In the genomic region with DNA sequence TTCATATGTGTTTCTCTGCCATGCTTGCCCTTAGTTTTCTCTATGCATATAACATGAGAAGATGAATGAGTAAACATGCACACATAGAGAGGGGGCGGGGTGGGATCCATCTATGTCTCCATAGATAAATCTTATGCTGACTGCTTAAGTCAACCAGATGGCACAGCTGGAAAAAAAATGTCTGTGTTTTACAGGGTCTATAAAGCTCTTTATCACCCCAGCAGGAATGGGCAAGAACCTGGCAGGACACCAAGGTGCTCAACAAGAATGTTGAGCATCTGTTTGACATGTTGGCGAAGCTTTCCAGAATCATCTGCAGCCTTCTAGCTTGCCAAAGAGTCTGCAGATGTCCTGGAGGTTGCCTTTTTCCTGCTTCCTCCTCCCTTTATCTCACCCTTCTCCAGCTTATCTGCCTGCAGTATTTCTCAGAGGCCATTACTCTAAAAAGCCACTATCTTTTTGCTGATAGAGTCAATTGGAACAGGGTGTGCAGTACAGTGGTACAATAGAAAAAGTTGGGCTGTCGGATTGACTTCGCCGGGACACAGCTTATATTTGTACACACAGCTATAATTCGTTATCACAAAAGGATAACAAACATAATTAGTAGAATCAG, we compare ENCODE assay signal across 17 mouse cellular contexts.
A peak's percentile ranks its signal among the peaks of the same experiment; 100 is the strongest.
DNase-seq lines count a peak whose midpoint lies in the region; ATAC-seq lines count a peak whose summit lies in the region.
"Had no signal": no experiment of that assay in that cellular context is flagged by ENCODE, and none has a peak within 500 bp of the region (broad histone marks: within the 10 kb centered on the region; RNA-seq: fewer than 3 reads in every experiment).

No protein-coding gene starts in this region.

- H3K4me2 ChIP-seq in embryonic facial prominence, embryonic 14.5 days (ENCODE audit: low read depth, low read length), result no peak overlapping the region
- H3K4me2 ChIP-seq in heart, embryonic 12.5 days, result no peak overlapping the region
- H3K4me2 ChIP-seq in heart, embryonic 11.5 days, result no peak overlapping the region; the same call in 1 of the 2 replicates
- no peak overlapping the region for H3K4me2 ChIP-seq in hindbrain, embryonic 16.5 days (ENCODE audit: low read length)
- H3K4me2 ChIP-seq: heart, embryonic 13.5 days; limb, embryonic 12.5 days; liver, embryonic 13.5 days; midbrain, embryonic 13.5 days had no signal

- H3K9ac ChIP-seq in embryonic facial prominence, embryonic 14.5 days (ENCODE audit: low read depth, low read length), result no peak overlapping the region
- H3K9ac ChIP-seq in heart, embryonic 12.5 days, result no peak overlapping the region
- H3K9ac ChIP-seq in heart, embryonic 11.5 days (ENCODE audit: low read depth, low read length), result no peak overlapping the region
- no peak overlapping the region for H3K9ac ChIP-seq in hindbrain, embryonic 16.5 days (ENCODE audit: low read depth, low read length)
- H3K9ac ChIP-seq: heart, embryonic 13.5 days; limb, embryonic 12.5 days; liver, embryonic 13.5 days; midbrain, embryonic 13.5 days had no signal

- no peak overlapping the region for H3K27ac ChIP-seq in embryonic facial prominence, embryonic 14.5 days (replicated peaks; ENCODE audit: low read depth, low read length)
- H3K27ac ChIP-seq in embryonic facial prominence, embryonic 10.5 days (replicated peaks), result no peak overlapping the region
- H3K27ac ChIP-seq in heart, embryonic 12.5 days (ENCODE audit: poor library complexity, severe bottlenecking), result no peak overlapping the region
- no peak overlapping the region for H3K27ac ChIP-seq in heart, embryonic 11.5 days (ENCODE audit: low read depth, low read length)
- no peak overlapping the region for H3K27ac ChIP-seq in hindbrain, embryonic 16.5 days (ENCODE audit: low read depth, low read length)
- no peak overlapping the region for H3K27ac ChIP-seq in hindbrain, embryonic 10.5 days
- H3K27ac ChIP-seq: heart, embryonic 13.5 days; left cerebral cortex, adult 2 months; limb, embryonic 12.5 days; liver, embryonic 13.5 days; midbrain, embryonic 13.5 days had no signal

- H3K4me3 ChIP-seq in embryonic facial prominence, embryonic 14.5 days (ENCODE audit: low read depth, low read length), result no peak overlapping the region
- no peak overlapping the region for H3K4me3 ChIP-seq in embryonic facial prominence, embryonic 10.5 days
- no peak overlapping the region for H3K4me3 ChIP-seq in heart, embryonic 12.5 days
- no peak overlapping the region for H3K4me3 ChIP-seq in heart, embryonic 11.5 days (ENCODE audit: low read depth, low read length)
- H3K4me3 ChIP-seq in hindbrain, embryonic 16.5 days (ENCODE audit: low read length), result no peak overlapping the region
- H3K4me3 ChIP-seq in hindbrain, embryonic 10.5 days, result no peak overlapping the region
- H3K4me3 ChIP-seq: heart, embryonic 13.5 days; left cerebral cortex, adult 2 months; limb, embryonic 12.5 days; liver, embryonic 13.5 days; midbrain, embryonic 13.5 days had no signal

- no peak for ATAC-seq in embryonic facial prominence, embryonic 14.5 days (ENCODE audit: low read depth)
- ATAC-seq in heart, embryonic 12.5 days (ENCODE audit: insufficient number of reproducible peaks, low FRiP score), result peak; percentile 61; the same call in 1 of the 2 replicates
- no peak; the same call in 1 of the 2 replicates for ATAC-seq in heart, embryonic 11.5 days (replicated peaks; ENCODE audit: insufficient number of reproducible peaks, low FRiP score, low TSS enrichment)
- ATAC-seq in hindbrain, embryonic 16.5 days, result peak; percentile 76; the same call in 1 of the 2 replicates
- ATAC-seq: intestine, embryonic 16.5 days; midbrain, embryonic 13.5 days had no signal

- H3K27me3 ChIP-seq in embryonic facial prominence, embryonic 14.5 days (replicated peaks; ENCODE audit: control insufficient read depth, insufficient read depth, low read length), result no peaks in the 10 kb centered on the region
- H3K27me3 ChIP-seq in embryonic facial prominence, embryonic 10.5 days (replicated peaks; ENCODE audit: low read depth, poor library complexity, severe bottlenecking), result no peaks in the 10 kb centered on the region
- H3K27me3 ChIP-seq in heart, embryonic 12.5 days (replicated peaks), result no peaks in the 10 kb centered on the region
- H3K27me3 ChIP-seq in heart, embryonic 11.5 days (ENCODE audit: control insufficient read depth, insufficient read depth, low read length), result no peaks in the 10 kb centered on the region
- H3K27me3 ChIP-seq in hindbrain, embryonic 16.5 days (replicated peaks; ENCODE audit: control insufficient read depth, insufficient read depth, low read length), result no peaks in the 10 kb centered on the region
- no peaks in the 10 kb centered on the region for H3K27me3 ChIP-seq in hindbrain, embryonic 10.5 days (ENCODE audit: insufficient read depth, poor library complexity, severe bottlenecking)
- H3K27me3 ChIP-seq: CH12.LX; heart, embryonic 13.5 days; limb, embryonic 12.5 days; liver, embryonic 13.5 days; midbrain, embryonic 13.5 days had no signal

- H3K9me3 ChIP-seq in embryonic facial prominence, embryonic 14.5 days (ENCODE audit: control insufficient read depth, low read length), result no peaks in the 10 kb centered on the region
- H3K9me3 ChIP-seq in embryonic facial prominence, embryonic 10.5 days, result no peaks in the 10 kb centered on the region
- no peaks in the 10 kb centered on the region for H3K9me3 ChIP-seq in heart, embryonic 12.5 days (replicated peaks)
- H3K9me3 ChIP-seq in heart, embryonic 11.5 days (replicated peaks; ENCODE audit: control insufficient read depth, low read length), result no peaks in the 10 kb centered on the region
- no peaks in the 10 kb centered on the region for H3K9me3 ChIP-seq in hindbrain, embryonic 16.5 days (ENCODE audit: control insufficient read depth, low read length)
- H3K9me3 ChIP-seq in hindbrain, embryonic 10.5 days, result no peaks in the 10 kb centered on the region
- H3K9me3 ChIP-seq: heart, embryonic 13.5 days; limb, embryonic 12.5 days; liver, embryonic 13.5 days; midbrain, embryonic 13.5 days had no signal

- peak; percentile 1 for DNase-seq in embryonic facial prominence, embryonic 14.5 days (ENCODE audit: low spot score)
- no peak for DNase-seq in embryonic facial prominence, embryonic 10.5 days (ENCODE audit: low spot score)
- DNase-seq in hindbrain, embryonic 10.5 days (ENCODE audit: low spot score), result no peak
- DNase-seq in urinary bladder, postnatal 14 days (ENCODE audit: low spot score), result peak; percentile 20
- no peak for DNase-seq in urinary bladder, adult 2 months (ENCODE audit: low spot score)
- DNase-seq: gastrocnemius, postnatal 10 days; liver, embryonic 13.5 days; thymus, postnatal 4 days had no signal

- no peaks in the 10 kb centered on the region for H3K4me1 ChIP-seq in embryonic facial prominence, embryonic 14.5 days (ENCODE audit: control insufficient read depth, insufficient read depth, low read length)
- H3K4me1 ChIP-seq in embryonic facial prominence, embryonic 10.5 days, result no peaks in the 10 kb centered on the region
- peaks cover 12% of the 10 kb centered on the region for H3K4me1 ChIP-seq in heart, embryonic 12.5 days (replicated peaks)
- peaks cover 2% of the 10 kb centered on the region; the same call in 1 of the 2 replicates for H3K4me1 ChIP-seq in heart, embryonic 11.5 days (ENCODE audit: control insufficient read depth, insufficient read depth, low read length)
- no peaks in the 10 kb centered on the region for H3K4me1 ChIP-seq in hindbrain, embryonic 16.5 days (ENCODE audit: control insufficient read depth, insufficient read depth, low read depth, low read length)
- H3K4me1 ChIP-seq in hindbrain, embryonic 10.5 days (replicated peaks), result no peaks in the 10 kb centered on the region
- H3K4me1 ChIP-seq: limb, embryonic 12.5 days; liver, embryonic 13.5 days; midbrain, embryonic 13.5 days had no signal

- WGBS in embryonic facial prominence, embryonic 14.5 days, result 83% methylated on average over 6 of the region's 6 CpGs
- WGBS in embryonic facial prominence, embryonic 10.5 days, result 87% methylated on average over 6 of the region's 6 CpGs
- WGBS in heart, embryonic 12.5 days, result 33% methylated on average over 6 of the region's 6 CpGs
- WGBS in heart, embryonic 11.5 days (ENCODE audit: insufficient replicate concordance), result 31% methylated on average over 6 of the region's 6 CpGs
- WGBS in hindbrain, embryonic 16.5 days, result 92% methylated on average over 6 of the region's 6 CpGs
- 89% methylated on average over 6 of the region's 6 CpGs for WGBS in hindbrain, embryonic 10.5 days

- H3K36me3 ChIP-seq in embryonic facial prominence, embryonic 14.5 days (ENCODE audit: control insufficient read depth, insufficient read depth, low read length), result no peaks in the 10 kb centered on the region
- H3K36me3 ChIP-seq in embryonic facial prominence, embryonic 10.5 days (replicated peaks), result no peaks in the 10 kb centered on the region
- no peaks in the 10 kb centered on the region for H3K36me3 ChIP-seq in heart, embryonic 12.5 days
- H3K36me3 ChIP-seq in heart, embryonic 11.5 days (ENCODE audit: control insufficient read depth, insufficient read depth, low read length), result no peaks in the 10 kb centered on the region
- no peaks in the 10 kb centered on the region for H3K36me3 ChIP-seq in hindbrain, embryonic 16.5 days (ENCODE audit: control insufficient read depth, insufficient read depth, low read length)
- H3K36me3 ChIP-seq in hindbrain, embryonic 10.5 days, result no peaks in the 10 kb centered on the region
- H3K36me3 ChIP-seq: heart, embryonic 13.5 days; limb, embryonic 12.5 days; liver, embryonic 13.5 days; midbrain, embryonic 13.5 days had no signal

Comparison
In these comparisons a context has a peak if more than half of its experiments do, and no peak if none do; other contexts are left out.
1. ATAC-seq: peak in heart, embryonic 12.5 days (single experiment) and hindbrain, embryonic 16.5 days (single experiment); none in embryonic facial prominence, embryonic 14.5 days (single experiment) and heart, embryonic 11.5 days (single experiment).
2. DNase-seq: peak in embryonic facial prominence, embryonic 14.5 days (single experiment) and urinary bladder, postnatal 14 days (single experiment); none in embryonic facial prominence, embryonic 10.5 days (single experiment), hindbrain, embryonic 10.5 days (single experiment) and urinary bladder, adult 2 months (single experiment).